Mouse (Mus musculus): ENCODE measurements at regions not wholly inside any gene's neighbourhood (a gene's known extent, or its start where the extent isn't known, plus 50 kb on each side); places are given as distances from the start of the nearest gene placed in this dataset.

DNA sequence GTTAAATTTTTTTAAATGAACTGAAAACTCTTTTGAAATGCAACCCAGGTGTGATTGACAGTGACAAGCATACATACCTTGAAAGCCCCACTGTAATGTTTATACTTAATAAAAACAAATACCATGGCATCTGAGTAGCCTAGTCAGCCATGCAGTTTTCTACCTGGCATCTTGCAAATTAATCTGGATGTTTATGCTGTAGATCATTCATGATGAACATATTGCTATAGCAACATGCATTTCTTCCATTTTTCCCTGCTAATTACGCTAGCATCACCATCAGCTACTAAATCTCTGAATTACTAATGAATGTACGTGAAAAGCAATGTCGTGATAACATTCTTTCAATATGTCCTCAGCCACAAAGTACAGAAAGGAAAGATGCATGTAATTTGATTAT lies 287.4 kb upstream of the Mef2c start:
- TF ChIP-seq CTCF (IDR thresholded peaks at IDR 0.05; ENCODE audit: extremely low read depth, insufficient read depth, low read length) (no peak), POLR2A (IDR thresholded peaks at IDR 0.05; ENCODE audit: extremely low read depth, insufficient read depth, low read length) (no peak)

Measured in cortical plate, adult 2 months (tissue).